Mouse (Mus musculus) frontal cortex, adult 2 months (tissue): ENCODE data around the gene Ino80e. TPM values are rescaled to one million over a fixed set of nuclear protein-coding genes. Genes with fewer than 3 reads are reported as not detected.
"Not testable (repeated sequence)": the region's sequence is repeated elsewhere in the genome, so short reads cannot be mapped to it uniquely, and the experiment has no call there.

Experiments
- DNase-seq, 2 experiments: peaks; one replicate each; pipeline ENCODE4 v3.0.0; 2022; ENCODE audit warnings: low spot score in 1 of 2; ENCODE audit errors: extremely low spot score in 1 of 2
- polyA plus RNA-seq: library from polyadenylated mRNA; depleted of rRNA; stranded (reverse); fragments of >200 nt; gene quantifications from 2 replicates; pipeline ENCODE4 v1.2.3, GENCODE M21; 2012; rRNA removed

Gene Ino80e
- polyA plus RNA-seq: 56.0 and 58.8 TPM in 2 replicates

GRCm38 (mm10) chr7:126862147-126862784 is at the start of gene Ino80e:
Gene Ino80e (minus strand): TSS chr7:126862377.
- DNase-seq: peak; percentile 85 to 97

GRCm38 (mm10) chr7:126905590-126905989 is 43.4 kb upstream of the Ino80e start:
- DNase-seq: no peak

- not testable (repeated sequence) for DNase-seq
Observed at GRCm38 (mm10) chr7:126899781-126900180, 37.6 kb upstream of the Ino80e start.

GRCm38 (mm10) chr7:126898102-126898990 is 36.2 kb upstream of the Ino80e start:
- peak; percentile 76 to 97 for DNase-seq

GRCm38 (mm10) chr7:126897390-126898101 is 35.4 kb upstream of the Ino80e start:
- DNase-seq: no peak

GRCm38 (mm10) chr7:126896912-126897311 is 34.7 kb upstream of the Ino80e start:
- no peak for DNase-seq

- no peak for DNase-seq
Observed at GRCm38 (mm10) chr7:126888852-126889251, 26.7 kb upstream of the Ino80e start.

- DNase-seq: no peak
Observed at GRCm38 (mm10) chr7:126887281-126887680, 25.1 kb upstream of the Ino80e start.

- peak; percentile 97 to 99 for DNase-seq
Observed at GRCm38 (mm10) chr7:126884286-126885164, 22.3 kb upstream of the Ino80e start, which contains the start of gene Taok2. Gene Taok2 (minus strand): TSS chr7:126884703.

GRCm38 (mm10) chr7:126883731-126884181 is 21.6 kb upstream of the Ino80e start:
- no peak for DNase-seq

- DNase-seq: no peak
Observed at GRCm38 (mm10) chr7:126881040-126881439, 18.9 kb upstream of the Ino80e start.

GRCm38 (mm10) chr7:126877239-126877638 is 15.1 kb upstream of the Ino80e start:
- DNase-seq: no peak

GRCm38 (mm10) chr7:126870520-126870891 is 8.3 kb upstream of the Ino80e start:
- no peak for DNase-seq

- no peak for DNase-seq
Observed at GRCm38 (mm10) chr7:126869780-126870519, 7.8 kb upstream of the Ino80e start.

- DNase-seq: no peak
Observed at GRCm38 (mm10) chr7:126868003-126868402, 5.8 kb upstream of the Ino80e start.

GRCm38 (mm10) chr7:126867534-126867933 is 5.4 kb upstream of the Ino80e start:
- DNase-seq: no peak

- DNase-seq: no peak
Observed at GRCm38 (mm10) chr7:126863791-126864190, 1.6 kb upstream of the Ino80e start.

GRCm38 (mm10) chr7:126861429-126862130 is 597 bp downstream of the Ino80e start, which contains the start of gene Hirip3:
Gene Hirip3 (plus strand): TSS chr7:126861972.
- DNase-seq: peak; percentile 92 to 97

GRCm38 (mm10) chr7:126860987-126861386 is 1.2 kb downstream of the Ino80e start:
- no peak for DNase-seq
